Mouse (Mus musculus) A20 (cell line): ENCODE data around the gene Herc1.

Experiments used
- DNase-seq: peaks from one replicate; pipeline ENCODE4 v3.0.0-alpha.2; 2011; ENCODE audit warnings: low read depth, low spot score

Herc1 gene

GRCm38 (mm10) chr9:66520299-66520698 is 170.0 kb downstream of the Herc1 start:
- no peak for DNase-seq

- no peak for DNase-seq
Observed at GRCm38 (mm10) chr9:66521595-66521994, 171.3 kb downstream of the Herc1 start.

- peak; percentile 47 for DNase-seq
Observed at GRCm38 (mm10) chr9:66542785-66543184, 192.5 kb downstream of the Herc1 start.
